Mouse (Mus musculus) hindbrain, embryonic 16.5 days (tissue): ENCODE results near the gene Rap2c. TPM values are rescaled to one million over a fixed set of nuclear protein-coding genes. Genes with fewer than 3 reads are reported as not detected.

Experiments used
- ATAC-seq: fragments of 200-750 bp; cut with Nextera tagmentation; 2 replicates; pipeline ENCODE4 v1.8.0; 2017; ENCODE audit warnings: moderate TSS enrichment, moderate library complexity
- H3K27ac ChIP-seq: fragments of 300-500 bp; sonication (generic); 2 replicates; pipeline ENCODE4 v1.5.1; 2014; ENCODE audit warnings: low read depth, mild to moderate bottlenecking, control low read depth, low read length, moderate library complexity
- H3K27me3 ChIP-seq: fragments of 300-500 bp; sonication (generic); replicated peaks from 2 replicates; pipeline ENCODE4 v1.6.1; 2014; ENCODE audit warnings: low read length; ENCODE audit not compliant: control insufficient read depth, insufficient read depth
- H3K36me3 ChIP-seq: fragments of 300-500 bp; sonication (generic); 2 replicates; pipeline ENCODE4 v1.6.1; 2014; ENCODE audit warnings: mild to moderate bottlenecking, low read length, moderate library complexity, mixed read lengths; ENCODE audit not compliant: control insufficient read depth, insufficient read depth
- H3K4me1 ChIP-seq: fragments of 300-500 bp; sonication (generic); 2 replicates; pipeline ENCODE4 v1.6.1; 2014; ENCODE audit warnings: low read depth, low read length; ENCODE audit not compliant: control insufficient read depth, insufficient read depth
- H3K4me2 ChIP-seq: fragments of 300-500 bp; sonication (generic); 2 replicates; pipeline ENCODE4 v1.6.1; 2014; ENCODE audit warnings: mild to moderate bottlenecking, low read length, control low read depth, moderate library complexity
- H3K4me3 ChIP-seq: fragments of 300-500 bp; sonication (generic); 2 replicates; pipeline ENCODE4 v1.5.1; 2014; ENCODE audit warnings: mild to moderate bottlenecking, low read length, control low read depth, moderate library complexity
- H3K9ac ChIP-seq: fragments of 300-500 bp; sonication (generic); 2 replicates; pipeline ENCODE4 v1.6.1; 2014; ENCODE audit warnings: low read depth, mild to moderate bottlenecking, control low read depth, low read length, moderate library complexity
- H3K9me3 ChIP-seq: fragments of 300-500 bp; sonication (generic); 2 replicates; pipeline ENCODE4 v1.6.1; 2014; ENCODE audit warnings: mild to moderate bottlenecking, low read length, moderate library complexity; ENCODE audit not compliant: control insufficient read depth
- WGBS: fragments of 180-500 bp; shearing (Covaris S2); extraction: QIAGEN DNeasy Blood & Tissue Kit; methylation state at CpG from one replicate; pipeline ENCODE4 v1.1.7; 2014; 5-methylcytosine and 5-hydroxymethylcytosine counted together
- polyA plus RNA-seq: library from polyadenylated mRNA; unstranded; fragments of >200 nt; fragmentation: Nextera tagmentation; extraction: Ambion mirVana; gene quantifications from 2 replicates; pipeline ENCODE4 v1.2.1, GENCODE M21; 2015

Gene Rap2c
- polyA plus RNA-seq, 1 experiment from 2014 or later = 9.8 TPM

- H3K9me3 ChIP-seq = no peaks in the 10 kb centered on the region
- no peak for ATAC-seq
- no peak overlapping the region for H3K9ac ChIP-seq
- WGBS = 56% methylated on average over 1 of the region's 1 CpGs
- H3K4me1 ChIP-seq = no peaks in the 10 kb centered on the region
- H3K27ac ChIP-seq = no peak overlapping the region
- H3K4me2 ChIP-seq = no peak overlapping the region
- H3K4me3 ChIP-seq = no peak overlapping the region
- H3K27me3 ChIP-seq = no peaks in the 10 kb centered on the region
- H3K36me3 ChIP-seq = no peaks in the 10 kb centered on the region
These were observed 29.2 kb downstream of the Rap2c start for GRCm38 (mm10) chrX:50988581-50988980.

- Histone ChIP-seq H3K9me3 (no peaks in the 10 kb centered on the region), H3K4me2 (no peak overlapping the region), H3K4me1 (no peaks in the 10 kb centered on the region), H3K9ac (no peak overlapping the region), H3K27ac (no peak overlapping the region), H3K4me3 (no peak overlapping the region), H3K36me3 (no peaks in the 10 kb centered on the region), H3K27me3 (no peaks in the 10 kb centered on the region)
- WGBS = 82% methylated on average over 2 of the region's 2 CpGs
- no peak for ATAC-seq
These were observed 39.4 kb downstream of the Rap2c start for GRCm38 (mm10) chrX:50978428-50978827.

GRCm38 (mm10) chrX:50972145-50972544 lies 45.7 kb downstream of the Rap2c start:
- 86% methylated on average over 4 of the region's 4 CpGs for WGBS
- H3K4me1 ChIP-seq = no peaks in the 10 kb centered on the region
- no peak for ATAC-seq
- no peak overlapping the region for H3K4me3 ChIP-seq
- no peaks in the 10 kb centered on the region for H3K27me3 ChIP-seq
- H3K36me3 ChIP-seq = no peaks in the 10 kb centered on the region
- no peak overlapping the region for H3K27ac ChIP-seq
- no peaks in the 10 kb centered on the region for H3K9me3 ChIP-seq
- H3K4me2 ChIP-seq = no peak overlapping the region
- no peak overlapping the region for H3K9ac ChIP-seq

GRCm38 (mm10) chrX:50969907-50970306 lies 47.9 kb downstream of the Rap2c start:
- Histone ChIP-seq H3K36me3 (no peaks in the 10 kb centered on the region), H3K27me3 (no peaks in the 10 kb centered on the region), H3K9me3 (no peaks in the 10 kb centered on the region), H3K4me2 (no peak overlapping the region), H3K4me3 (no peak overlapping the region), H3K9ac (no peak overlapping the region), H3K27ac (no peak overlapping the region), H3K4me1 (no peaks in the 10 kb centered on the region)
- no peak for ATAC-seq
- WGBS = 79% methylated on average over 5 of the region's 5 CpGs

GRCm38 (mm10) chrX:50968157-50968932 lies 49.5 kb downstream of the Rap2c start:
- no peaks in the 10 kb centered on the region for H3K9me3 ChIP-seq
- 73% methylated on average over 10 of the region's 10 CpGs for WGBS
- ATAC-seq = no peak

GRCm38 (mm10) chrX:50965157-50965556 lies 52.7 kb downstream of the Rap2c start:
- Histone ChIP-seq H3K27ac (no peak overlapping the region), H3K9ac (no peak overlapping the region), H3K36me3 (no peaks in the 10 kb centered on the region), H3K27me3 (no peaks in the 10 kb centered on the region), H3K9me3 (no peaks in the 10 kb centered on the region), H3K4me1 (no peaks in the 10 kb centered on the region), H3K4me2 (no peak overlapping the region), H3K4me3 (no peak overlapping the region)
- ATAC-seq = no peak
- WGBS = 75% methylated on average over 3 of the region's 3 CpGs

More at GRCm38 (mm10) chrX:50968157-50968932, 49.5 kb downstream of the Rap2c start:
- H3K4me1 ChIP-seq = no peaks in the 10 kb centered on the region
- H3K27ac ChIP-seq = no peak overlapping the region
- no peaks in the 10 kb centered on the region for H3K27me3 ChIP-seq
- H3K36me3 ChIP-seq = no peaks in the 10 kb centered on the region
- no peak overlapping the region for H3K4me2 ChIP-seq
- no peak overlapping the region for H3K4me3 ChIP-seq
- H3K9ac ChIP-seq = no peak overlapping the region

- no peak for ATAC-seq
- WGBS = 89% methylated on average over 6 of the region's 6 CpGs
- H3K4me2 ChIP-seq = no peak overlapping the region
- H3K36me3 ChIP-seq = no peaks in the 10 kb centered on the region
- no peaks in the 10 kb centered on the region for H3K4me1 ChIP-seq
- H3K9ac ChIP-seq = no peak overlapping the region
- no peak overlapping the region for H3K4me3 ChIP-seq
- H3K27me3 ChIP-seq = no peaks in the 10 kb centered on the region
- no peak overlapping the region for H3K27ac ChIP-seq
- H3K9me3 ChIP-seq = no peaks in the 10 kb centered on the region
These were observed 54.9 kb downstream of the Rap2c start for GRCm38 (mm10) chrX:50962955-50963354.

Other genes with a start within 250 kb of the Rap2c start
- 0.50 and 0.95 TPM in 2 replicates for gene Stk26, start 177.0 kb downstream of the Rap2c start, polyA plus RNA-seq
- 0.08 and 0.19 TPM in 2 replicates for gene Frmd7, start 75.3 kb downstream of the Rap2c start, polyA plus RNA-seq
- 0.54 and 0.56 TPM in 2 replicates for gene Mbnl3, start 188.5 kb upstream of the Rap2c start, polyA plus RNA-seq